Mouse (Mus musculus) retina, postnatal 1 day (tissue): Measurements from ENCODE around the gene Ica1l.

Source experiments
- DNase-seq: peaks from one replicate; pipeline ENCODE4 v3.0.0-alpha.2; 2012

Gene Ica1l

DNA sequence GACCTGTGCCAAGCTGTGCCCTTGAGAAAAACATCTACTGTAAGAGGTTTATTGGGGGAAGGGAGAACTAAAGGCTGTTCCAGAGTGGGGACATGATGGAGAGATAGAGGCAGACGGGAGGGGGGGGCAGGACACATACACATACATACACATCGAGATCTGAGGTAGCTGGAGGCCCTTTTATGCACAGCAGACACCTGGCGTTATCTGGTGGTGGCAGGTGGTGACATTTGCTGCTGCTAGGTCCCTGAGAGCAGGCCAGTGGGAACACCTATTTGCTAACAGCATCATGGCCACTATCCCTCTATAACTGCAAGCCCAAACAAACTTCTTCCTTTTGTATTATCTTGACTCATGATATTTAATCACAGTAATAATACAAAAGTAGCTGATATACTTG, 85.8 kb downstream of the Ica1l start:
- no peak for DNase-seq

- no peak for DNase-seq
These were observed 95.5 kb downstream of the Ica1l start for GRCm38 (mm10) chr1:59947509-59947908.

DNA sequence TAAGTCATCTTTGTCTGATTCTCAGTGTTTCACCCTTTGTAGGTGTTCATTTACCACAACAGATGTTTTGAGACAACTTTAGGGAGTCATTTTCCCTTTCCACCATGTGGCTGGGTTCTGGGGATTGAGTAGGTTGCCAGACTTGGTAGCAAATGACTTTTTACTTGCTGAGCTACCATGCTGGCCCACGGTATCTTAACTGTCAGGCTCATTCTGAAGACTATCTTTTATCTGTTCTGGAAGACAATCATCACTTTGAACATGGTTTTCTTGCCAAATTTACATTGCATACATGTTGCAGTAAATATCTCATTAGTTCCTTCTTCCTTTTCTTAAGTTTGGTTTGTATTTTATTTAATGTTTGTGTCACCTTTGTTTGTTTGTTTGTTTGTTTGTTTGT, 97.0 kb downstream of the Ica1l start:
- DNase-seq = no peak

DNA sequence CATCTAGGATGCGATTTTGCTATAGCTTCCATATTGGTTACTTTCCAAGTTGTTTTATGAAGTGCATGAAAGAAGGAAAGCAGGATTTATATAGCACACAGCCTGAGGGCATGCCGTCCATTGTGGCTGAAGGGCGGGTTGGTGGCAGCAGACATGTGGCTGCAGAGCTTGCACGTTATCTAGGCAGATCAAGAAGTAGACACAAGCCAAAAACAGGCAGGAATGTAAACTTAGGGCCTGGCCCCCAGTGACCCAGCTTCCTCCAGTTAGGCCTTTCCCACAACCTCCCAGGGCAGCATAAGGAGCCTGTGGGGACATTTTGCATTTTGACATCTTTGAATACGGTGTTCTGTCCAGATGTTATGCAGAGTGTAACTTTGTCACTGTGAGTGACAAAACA, 99.2 kb downstream of the Ica1l start:
- no peak for DNase-seq

GRCm38 (mm10) chr1:59942057-59942790, 100.8 kb downstream of the Ica1l start:
- no peak for DNase-seq

DNA sequence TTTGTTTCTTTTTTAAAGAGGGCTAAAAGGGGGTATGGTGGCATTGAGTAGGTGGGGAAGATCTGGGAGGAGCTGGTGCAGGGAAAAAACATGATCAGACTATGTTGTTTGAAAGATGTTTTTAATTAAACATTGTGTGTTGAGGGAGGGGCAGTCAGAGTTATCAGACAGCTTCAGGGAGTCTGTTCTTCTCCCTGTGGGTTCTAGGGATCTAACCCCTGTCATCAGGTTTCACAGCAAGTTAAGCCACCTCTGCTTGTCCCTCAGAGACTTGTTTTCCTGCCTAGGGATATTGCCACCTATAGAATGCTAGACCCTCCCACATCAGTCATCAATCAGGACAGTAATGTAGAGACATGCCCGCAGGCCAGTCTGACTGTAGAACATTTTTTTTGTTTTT, 101.9 kb downstream of the Ica1l start:
- no peak for DNase-seq

GRCm38 (mm10) chr1:59932991-59933390, 110.0 kb downstream of the Ica1l start:
- no peak for DNase-seq
